Mouse (Mus musculus) mouse embryonic stem cell (cell line): Measurements from ENCODE around the gene Calhm6.

ENCODE experiments used
- in situ Hi-C, 2 experiments: fragments of 300-500 bp; cut with MboI; formaldehyde crosslinking; loops; 1 replicate in 1 of 2; 3 replicates in 1 of 2; pipeline ENCODE4 v1.14.3; 2019 to 2020; ENCODE audit warnings: low sequenced_read_pairs in 2 of 2, low pct_unique_long_range_greater_than_20kb in 1 of 2, mixed read lengths in 1 of 2; ENCODE audit not compliant: unreplicated experiment in 1 of 2

Calhm6 gene

DNA sequence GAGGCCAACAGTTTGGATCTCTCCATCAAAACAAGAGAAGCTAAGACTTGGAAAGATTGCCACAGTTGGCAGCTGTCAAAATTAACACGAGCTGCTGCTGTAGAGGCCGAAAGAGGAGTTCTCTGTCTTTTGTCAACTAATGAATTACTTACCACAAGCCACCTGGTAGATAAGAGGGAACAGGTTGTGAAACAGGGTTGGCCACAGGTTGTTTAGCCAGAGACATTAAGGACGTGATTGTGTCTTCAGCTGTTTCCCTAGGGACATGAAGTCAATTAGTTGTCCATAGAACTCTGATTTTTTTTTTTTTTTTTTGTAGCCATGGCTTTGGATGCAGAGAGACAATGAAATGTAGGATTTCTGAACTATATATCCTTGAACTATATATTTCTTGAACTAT, 10.7 kb downstream of the Calhm6 start:
- in situ Hi-C loops, result no loop called here

DNA sequence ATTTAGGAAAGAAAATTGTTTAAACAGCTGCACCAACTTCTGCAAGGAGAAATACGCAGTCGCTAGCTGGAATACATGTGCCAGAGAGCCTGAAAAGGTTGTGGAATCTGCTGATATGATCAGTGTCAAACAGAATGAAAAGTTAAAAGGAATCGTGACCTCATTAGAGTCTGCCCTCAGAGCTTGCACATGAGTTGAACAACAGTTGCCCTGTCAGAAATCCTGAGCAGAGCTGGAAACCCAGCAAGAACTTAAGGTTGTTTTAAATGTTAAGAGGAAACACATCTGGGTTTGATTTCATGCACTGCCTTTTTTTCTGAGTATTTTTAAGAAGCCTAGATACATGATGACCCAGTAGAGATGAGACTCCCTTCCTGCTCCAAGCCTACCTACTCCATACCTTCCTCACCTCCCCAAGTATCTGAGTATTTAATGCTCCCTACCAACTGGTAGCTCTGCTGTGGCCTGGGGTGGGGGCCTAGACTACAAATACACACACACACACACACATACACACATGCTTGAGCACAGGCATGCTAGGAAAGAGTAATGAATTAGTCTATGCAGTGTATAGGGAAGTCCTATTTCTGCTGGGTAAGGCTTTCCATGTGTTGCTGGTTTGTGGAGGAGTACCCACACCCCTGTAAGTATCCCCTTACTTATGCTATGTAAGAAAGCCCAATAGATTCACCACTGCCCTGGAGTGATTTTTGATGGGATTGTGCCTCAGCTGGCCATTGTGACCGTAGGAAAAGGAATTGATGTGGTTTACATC, 15.6 kb downstream of the Calhm6 start:
- in situ Hi-C loops, result no loop called here

DNA sequence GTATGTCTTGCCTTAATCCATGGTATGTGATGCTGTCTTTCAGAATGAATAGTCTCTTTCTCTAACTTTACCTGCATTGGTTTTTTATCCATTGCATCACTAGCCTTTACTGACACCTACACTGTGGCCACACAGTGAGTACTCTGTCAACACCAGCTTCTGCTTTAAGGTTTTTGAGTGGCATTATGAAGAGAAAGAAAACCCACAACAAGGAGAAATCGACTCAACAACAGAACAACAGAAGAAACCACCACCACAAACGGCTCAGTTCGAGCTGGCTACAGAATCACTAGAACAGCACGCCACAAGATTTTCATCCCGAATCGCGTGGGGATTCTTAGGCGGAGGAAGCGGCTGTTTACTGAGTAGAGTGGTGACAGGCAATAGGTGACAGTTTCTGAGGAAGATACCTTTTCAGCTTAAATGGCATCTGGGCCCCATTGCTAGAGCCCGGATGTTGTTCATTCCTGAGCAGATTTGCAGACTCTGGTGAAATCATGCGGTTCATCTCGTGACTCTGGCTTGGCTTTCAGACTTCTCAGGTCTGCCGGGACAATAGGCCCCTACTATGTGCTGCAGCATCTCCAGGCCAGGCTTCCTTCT, 16.8 kb downstream of the Calhm6 start:
- in situ Hi-C loops, result no loop called here

DNA sequence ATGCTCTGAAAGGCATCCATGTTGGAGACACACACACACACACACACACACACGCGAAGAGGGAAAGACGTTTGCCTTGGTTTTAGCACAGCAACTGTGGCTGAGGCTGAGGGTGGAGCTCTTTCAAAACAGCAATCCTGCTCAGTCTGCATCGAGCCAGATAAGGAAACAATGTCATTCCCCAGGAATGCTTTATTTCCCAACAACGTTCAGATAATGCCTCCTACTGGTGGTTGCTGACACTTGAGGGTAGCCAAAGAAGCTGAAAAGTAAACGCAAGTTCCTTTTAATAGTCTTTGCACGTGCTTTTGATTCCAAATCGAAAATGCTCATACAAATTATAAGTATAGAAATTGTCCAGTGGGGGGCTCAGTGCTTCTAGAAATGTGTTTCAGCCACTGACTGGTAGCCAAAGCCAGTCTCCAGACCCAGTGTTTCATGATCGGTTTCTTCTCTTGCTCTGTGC, 31.3 kb downstream of the Calhm6 start, which contains the start of gene Calhm5:
Calhm5 (minus strand) TSS at position 102 of the 466 bp plus-strand sequence.
- in situ Hi-C loops, result no loop called here

DNA sequence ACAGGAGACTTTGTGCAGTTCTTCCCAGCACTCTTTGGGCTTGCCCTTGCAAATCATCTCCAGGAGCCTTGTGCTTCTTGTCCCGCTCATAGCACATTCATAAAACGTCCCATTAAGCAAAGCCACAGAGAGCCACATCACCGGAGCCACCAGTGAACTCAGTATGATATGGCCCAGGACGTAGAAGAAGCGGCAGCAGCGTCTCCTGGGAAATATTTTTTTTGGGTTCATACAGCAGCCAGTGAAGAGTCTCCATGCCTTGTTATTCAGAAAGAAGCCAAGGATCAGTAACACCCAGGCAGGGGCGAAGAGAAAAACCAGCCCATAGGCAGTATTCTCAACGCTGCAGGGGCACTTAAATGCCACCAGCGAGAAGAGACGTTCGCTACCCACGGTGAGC, 31.8 kb downstream of the Calhm6 start:
- in situ Hi-C loops, result no loop called here

DNA sequence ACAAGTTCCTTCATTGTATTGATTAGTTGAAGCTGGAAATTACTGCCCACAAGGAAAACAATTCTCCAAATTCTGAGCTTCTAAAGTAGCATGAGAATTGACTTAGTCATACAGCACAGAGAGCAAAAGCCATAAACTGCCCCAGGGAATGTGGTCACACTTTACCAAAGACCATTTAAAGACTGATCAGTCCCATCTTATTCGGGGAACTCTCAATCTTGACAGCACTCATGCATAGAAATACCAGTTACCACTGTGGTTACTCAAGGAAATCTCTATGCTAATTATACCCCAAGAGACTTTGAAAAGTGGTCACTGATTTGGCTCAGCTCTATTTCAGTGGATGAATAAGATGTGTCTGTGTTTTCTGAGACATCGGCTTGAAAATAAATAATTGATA, 32.6 kb downstream of the Calhm6 start:
- in situ Hi-C loops, result no loop called here

DNA sequence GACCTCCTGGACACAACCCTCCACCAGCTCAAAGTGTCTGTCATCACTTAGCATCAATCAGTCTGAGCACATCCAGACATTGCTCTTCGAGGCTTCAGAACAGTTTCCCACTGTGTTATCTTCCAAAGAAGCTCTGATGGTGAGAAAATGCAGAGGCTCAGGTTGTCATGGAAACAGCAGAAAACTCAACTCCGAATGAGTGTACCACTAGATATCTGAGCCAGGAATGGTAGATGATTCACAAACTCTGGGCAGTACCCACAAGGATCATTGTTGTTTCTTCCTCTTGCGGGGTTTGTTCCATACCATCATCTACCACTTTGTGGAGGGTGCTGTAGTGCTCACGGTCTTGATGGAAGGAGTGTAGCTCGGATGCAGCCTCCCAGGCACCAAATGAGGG, 35.9 kb downstream of the Calhm6 start:
- in situ Hi-C loops, result no loop called here

DNA sequence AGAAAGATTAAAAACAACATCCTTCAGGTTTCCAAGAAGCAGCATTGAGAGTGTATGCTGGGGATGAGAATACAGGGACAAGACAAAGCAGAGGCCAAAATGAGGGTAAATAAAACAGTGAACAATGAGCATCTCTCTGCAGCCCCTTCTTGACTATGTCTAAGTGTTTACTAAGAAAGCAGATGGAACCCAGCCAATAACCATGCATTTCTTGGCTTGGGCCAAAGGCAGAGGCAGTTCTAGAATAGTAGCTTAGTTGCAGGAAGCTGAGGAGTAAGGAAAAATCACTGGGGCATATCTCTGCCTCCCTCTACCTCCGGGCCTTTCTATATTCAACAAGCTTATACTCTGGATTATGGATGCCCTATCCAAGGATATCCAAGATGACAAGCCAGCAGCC, 37.3 kb downstream of the Calhm6 start:
- in situ Hi-C loops, result no loop called here

DNA sequence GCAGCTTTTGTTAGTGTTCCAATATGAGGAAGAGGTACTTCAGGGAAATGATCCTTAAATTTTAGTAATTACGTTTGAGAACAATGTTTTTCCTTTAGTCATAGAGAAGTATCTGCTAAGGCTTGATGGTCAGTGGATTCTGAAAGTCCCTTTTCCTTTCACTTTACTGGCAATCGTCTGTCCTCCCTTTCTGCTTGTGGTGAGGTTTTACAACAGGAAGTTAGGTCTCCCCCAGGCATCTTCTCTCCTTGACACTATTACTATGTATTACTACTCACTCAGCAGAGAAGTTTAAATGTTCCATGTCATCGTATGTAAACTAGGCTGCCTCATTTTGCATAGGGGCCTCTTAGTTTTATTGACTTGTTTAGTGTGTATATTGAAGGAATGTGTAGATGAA, 38.3 kb downstream of the Calhm6 start:
- in situ Hi-C loops, result no loop called here

DNA sequence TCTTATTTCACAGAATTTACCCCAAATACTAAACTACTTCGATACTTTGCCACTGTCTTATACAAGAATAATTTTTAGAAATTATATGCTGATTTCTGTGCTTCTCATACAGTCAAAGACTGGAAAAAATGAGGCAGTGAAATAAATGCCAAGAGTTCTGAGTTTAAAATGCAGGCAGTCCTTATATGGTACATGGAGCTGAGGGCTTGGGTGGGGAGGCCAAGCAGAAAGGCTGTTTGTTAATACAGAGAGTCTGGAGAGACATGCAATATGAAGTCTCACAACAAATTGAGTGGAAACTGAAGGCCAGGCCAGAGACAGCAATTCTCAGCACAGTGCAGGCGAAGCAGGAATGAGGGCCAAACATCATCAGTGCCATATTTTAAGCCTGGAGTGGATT, 39.3 kb downstream of the Calhm6 start:
- in situ Hi-C loops, result no loop called here

DNA sequence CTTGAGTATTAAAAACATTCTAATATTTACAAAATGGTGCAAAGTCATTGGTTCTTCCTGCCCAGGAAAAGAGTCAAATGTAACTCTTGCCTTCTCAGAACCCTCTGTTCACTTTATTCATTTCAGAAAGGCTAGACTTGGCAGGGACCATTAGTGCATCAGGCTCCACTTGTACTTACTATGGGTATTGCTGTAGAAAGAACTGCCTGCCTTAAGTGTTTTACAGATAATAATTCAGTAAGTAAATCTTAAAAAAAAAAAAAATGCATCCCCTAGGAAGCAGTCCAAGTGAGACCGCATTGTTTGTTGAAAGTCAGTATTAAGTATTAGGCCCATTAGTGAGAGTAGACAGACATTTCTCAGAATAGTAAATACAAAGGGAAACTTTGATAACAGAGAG, 41.3 kb downstream of the Calhm6 start:
- in situ Hi-C loops, result no loop called here
